Mouse (Mus musculus) embryo, embryonic 11.5 days (tissue): ENCODE results near the gene Dpp6.
"Not testable (repeated sequence)": the region's sequence is repeated elsewhere in the genome, so short reads cannot be mapped to it uniquely, and the experiment has no call there.

Source experiments
- DNase-seq: peaks from one replicate; pipeline ENCODE4 v3.0.0-alpha.2; 2012; ENCODE audit warnings: low read depth, low spot score

Gene Dpp6

GRCm38 (mm10) chr5:27486138-27486537 lies 669.1 kb downstream of the Dpp6 start:
- no peak for DNase-seq

- DNase-seq = no peak
Measured at GRCm38 (mm10) chr5:27490942-27491341, 673.9 kb downstream of the Dpp6 start.

GRCm38 (mm10) chr5:27501338-27501737 lies 684.3 kb downstream of the Dpp6 start, which contains the start of gene Speer4b:
TSS of gene Speer4b (minus strand) at chr5:27501438.
- DNase-seq = not testable (repeated sequence)

- no peak for DNase-seq
Measured at GRCm38 (mm10) chr5:27518716-27519115, 701.7 kb downstream of the Dpp6 start.

- DNase-seq = no peak
Measured at GRCm38 (mm10) chr5:27526906-27527305, 709.9 kb downstream of the Dpp6 start.

GRCm38 (mm10) chr5:27544816-27545270 lies 727.8 kb downstream of the Dpp6 start:
- peak; percentile 56 for DNase-seq

GRCm38 (mm10) chr5:27549291-27549690 lies 732.3 kb downstream of the Dpp6 start:
- no peak for DNase-seq

GRCm38 (mm10) chr5:27565700-27566099 lies 748.7 kb downstream of the Dpp6 start:
- DNase-seq = no peak

- DNase-seq = no peak
Measured at GRCm38 (mm10) chr5:27587970-27588758, 771.2 kb downstream of the Dpp6 start.

GRCm38 (mm10) chr5:27604132-27604531 lies 787.1 kb downstream of the Dpp6 start:
- no peak for DNase-seq

GRCm38 (mm10) chr5:27615769-27616168 lies 798.8 kb downstream of the Dpp6 start:
- peak; percentile 54 for DNase-seq

- no peak for DNase-seq
Measured at GRCm38 (mm10) chr5:27621811-27622210, 804.8 kb downstream of the Dpp6 start.

GRCm38 (mm10) chr5:27623876-27624275 lies 806.9 kb downstream of the Dpp6 start:
- no peak for DNase-seq

- no peak for DNase-seq
Measured at GRCm38 (mm10) chr5:27632151-27632550, 815.1 kb downstream of the Dpp6 start.

GRCm38 (mm10) chr5:27635941-27636340 lies 818.9 kb downstream of the Dpp6 start:
- no peak for DNase-seq

- DNase-seq = no peak
Measured at GRCm38 (mm10) chr5:27641876-27642275, 824.9 kb downstream of the Dpp6 start.

GRCm38 (mm10) chr5:27651879-27652814 lies 835.1 kb downstream of the Dpp6 start:
- peak; percentile 56 for DNase-seq

- DNase-seq = no peak
Measured at GRCm38 (mm10) chr5:27656101-27656500, 839.1 kb downstream of the Dpp6 start.

- DNase-seq = no peak
Measured at GRCm38 (mm10) chr5:27657672-27658071, 840.7 kb downstream of the Dpp6 start.

GRCm38 (mm10) chr5:27658165-27658564 lies 841.2 kb downstream of the Dpp6 start:
- DNase-seq = no peak

GRCm38 (mm10) chr5:27658569-27658968 lies 841.6 kb downstream of the Dpp6 start:
- DNase-seq = no peak

GRCm38 (mm10) chr5:27659019-27659418 lies 842.0 kb downstream of the Dpp6 start:
- no peak for DNase-seq
